ENCODE assay signal across 13 mouse cellular contexts in the genomic region with DNA sequence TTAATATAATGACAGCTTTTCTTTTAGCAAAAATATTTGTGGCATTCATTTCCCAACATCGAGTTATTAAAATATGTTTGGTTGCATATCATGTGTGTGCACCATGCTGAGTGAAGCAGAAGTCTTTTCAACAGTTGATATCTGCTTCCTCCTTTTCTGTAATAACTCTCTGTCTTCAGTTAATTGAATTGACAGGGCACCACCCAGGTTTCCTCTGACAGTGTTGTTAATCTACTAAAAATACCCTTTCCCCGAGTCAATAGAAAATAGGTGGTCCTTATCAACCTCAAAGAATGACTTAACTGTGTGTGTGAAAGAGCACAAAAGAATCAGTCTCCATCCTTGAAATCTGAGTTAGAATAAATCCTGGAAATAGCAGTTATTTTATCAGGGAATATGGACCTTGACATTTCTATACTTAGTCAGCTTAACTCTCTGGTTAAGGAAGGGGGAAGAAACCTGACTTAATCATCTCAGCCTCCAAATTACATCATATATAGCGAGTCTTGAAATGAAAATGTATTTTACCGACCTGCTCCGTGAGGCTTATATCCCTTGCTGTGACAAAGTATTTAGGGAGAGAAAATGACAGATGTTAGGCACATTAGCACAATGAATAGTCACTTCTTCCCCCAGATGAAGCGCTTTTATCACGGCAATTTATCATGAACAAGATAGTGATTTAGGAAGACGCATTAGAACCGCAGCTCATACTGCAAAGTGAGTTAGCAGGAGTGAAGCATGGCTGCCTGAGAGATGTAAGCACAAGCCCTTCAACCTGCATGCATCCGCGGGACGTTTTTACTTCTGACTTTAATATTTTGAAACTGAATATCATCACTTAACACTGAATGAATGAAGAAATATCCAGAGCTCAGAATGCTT. TPM values are rescaled to one million over a fixed set of nuclear protein-coding genes. Genes with fewer than 3 reads are reported as not detected.
DNase-seq lines count a peak whose midpoint lies in the region; ATAC-seq lines count a peak whose summit lies in the region.
"Had no signal": no experiment of that assay in that cellular context is flagged by ENCODE, and none has a peak within 500 bp of the region (broad histone marks: within the 10 kb centered on the region; RNA-seq: fewer than 3 reads in every experiment).

No protein-coding gene starts in this region.

- 48% methylated on average over 12 of the region's 12 CpGs for WGBS in heart, embryonic 13.5 days
- 56% methylated on average over 12 of the region's 12 CpGs for WGBS in hindbrain, embryonic 15.5 days
- WGBS in neural tube, embryonic 15.5 days: 49% methylated on average over 12 of the region's 12 CpGs

- H3K27ac ChIP-seq in heart, embryonic 13.5 days (replicated peaks): no peak overlapping the region
- H3K27ac ChIP-seq in hindbrain, embryonic 15.5 days (replicated peaks): no peak overlapping the region
- H3K27ac ChIP-seq in neural tube, embryonic 15.5 days (replicated peaks): no peak overlapping the region
- H3K27ac ChIP-seq: embryonic facial prominence, embryonic 15.5 days; liver, embryonic 13.5 days had no signal

- peak overlapping the region; percentile 22 for H3K4me2 ChIP-seq in heart, embryonic 13.5 days
- H3K4me2 ChIP-seq in hindbrain, embryonic 15.5 days: peak overlapping the region; percentile 9; the same call in 1 of the 2 replicates
- peak overlapping the region; percentile 38 for H3K4me2 ChIP-seq in neural tube, embryonic 15.5 days
- H3K4me2 ChIP-seq: embryonic facial prominence, embryonic 15.5 days; liver, embryonic 13.5 days had no signal

- ATAC-seq in heart, embryonic 13.5 days (ENCODE audit: extremely low read depth, insufficient number of reproducible peaks, low FRiP score, low TSS enrichment): no peak
- ATAC-seq in hindbrain, embryonic 15.5 days (ENCODE audit: low FRiP score, low read depth): 0 out of 2 replicates have a peak, but pooled peaks have one; percentile 42
- no peak for ATAC-seq in neural tube, embryonic 15.5 days (ENCODE audit: low FRiP score)

- no peak overlapping the region for H3K4me3 ChIP-seq in heart, embryonic 13.5 days
- H3K4me3 ChIP-seq in hindbrain, embryonic 15.5 days: no peak overlapping the region
- H3K4me3 ChIP-seq in neural tube, embryonic 15.5 days (replicated peaks): no peak overlapping the region
- H3K4me3 ChIP-seq: embryonic facial prominence, embryonic 15.5 days; liver, embryonic 13.5 days; myocyte had no signal

- no peaks in the 10 kb centered on the region for H3K9me3 ChIP-seq in heart, embryonic 13.5 days
- H3K9me3 ChIP-seq in hindbrain, embryonic 15.5 days: no peaks in the 10 kb centered on the region
- H3K9me3 ChIP-seq in neural tube, embryonic 15.5 days (replicated peaks): no peaks in the 10 kb centered on the region
- H3K9me3 ChIP-seq: embryonic facial prominence, embryonic 15.5 days; liver, embryonic 13.5 days had no signal

- intact Hi-C loops in heart, postnatal 36 days (cut with DNase I): no loop called here

- no peaks in the 10 kb centered on the region for H3K27me3 ChIP-seq in heart, embryonic 13.5 days (replicated peaks)
- H3K27me3 ChIP-seq in hindbrain, embryonic 15.5 days: no peaks in the 10 kb centered on the region
- H3K27me3 ChIP-seq in neural tube, embryonic 15.5 days (replicated peaks): no peaks in the 10 kb centered on the region
- H3K27me3 ChIP-seq: embryonic facial prominence, embryonic 15.5 days; liver, embryonic 13.5 days had no signal

- H3K9ac ChIP-seq in heart, embryonic 13.5 days: no peak overlapping the region
- no peak overlapping the region for H3K9ac ChIP-seq in hindbrain, embryonic 15.5 days
- no peak overlapping the region for H3K9ac ChIP-seq in neural tube, embryonic 15.5 days (replicated peaks)
- H3K9ac ChIP-seq: embryonic facial prominence, embryonic 15.5 days; liver, embryonic 13.5 days had no signal

- H3K36me3 ChIP-seq in heart, embryonic 13.5 days: no peaks in the 10 kb centered on the region
- no peaks in the 10 kb centered on the region for H3K36me3 ChIP-seq in hindbrain, embryonic 15.5 days
- no peaks in the 10 kb centered on the region for H3K36me3 ChIP-seq in neural tube, embryonic 15.5 days
- H3K36me3 ChIP-seq: embryonic facial prominence, embryonic 15.5 days; liver, embryonic 13.5 days had no signal

- DNase-seq in heart, postnatal 36 days: no peak
- peak; percentile 21 for DNase-seq in retina, embryonic 14.5 days (ENCODE audit: low spot score)
- no peak for DNase-seq in retina, postnatal 1 day
- no peak for DNase-seq in cerebellum, postnatal 4 days (ENCODE audit: low spot score in 2 of 2)
- DNase-seq in spleen, postnatal 10 days (ENCODE audit: low spot score in 2 of 2): no peak
- DNase-seq: cerebellum, adult 9-10 months; liver, embryonic 13.5 days; lung, postnatal 14 days had no signal

- peaks cover 8% of the 10 kb centered on the region for H3K4me1 ChIP-seq in heart, embryonic 13.5 days
- no peaks in the 10 kb centered on the region for H3K4me1 ChIP-seq in hindbrain, embryonic 15.5 days (replicated peaks)
- peaks cover 4% of the 10 kb centered on the region; the same call in 1 of the 2 replicates for H3K4me1 ChIP-seq in neural tube, embryonic 15.5 days
- H3K4me1 ChIP-seq: embryonic facial prominence, embryonic 15.5 days; liver, embryonic 13.5 days had no signal

RNA-seq across cellular contexts. Expression of gene Adgrl4, which starts 19.8 kb away (rescaled TPM):
- 13.1 and 13.8 TPM in 2 replicates for polyA plus RNA-seq in heart, embryonic 13.5 days (2015; fragmentation: Nextera tagmentation; extraction: Ambion mirVana)
- 100 to 1,000 TPM in 1 of 2 experiments, 10 to 100 TPM in 1; 76.3 to 113 TPM for total RNA-seq in heart, postnatal 36 days (2021)
- 13.4 and 14.3 TPM in 2 replicates for polyA plus RNA-seq in hindbrain, embryonic 15.5 days (2015; fragmentation: Nextera tagmentation; extraction: Ambion mirVana)
- polyA plus RNA-seq in neural tube, embryonic 15.5 days (2015; fragmentation: Nextera tagmentation; extraction: Ambion mirVana): 12.2 and 16.5 TPM in 2 replicates
- polyA plus RNA-seq: myocyte had no signal
